Mouse (Mus musculus) midbrain, embryonic 15.5 days (tissue): ENCODE data around the gene Fbln7. TPM values are rescaled to one million over a fixed set of nuclear protein-coding genes. Genes with fewer than 3 reads are reported as not detected.
A peak's percentile ranks its signal among the peaks of the same experiment; 100 is the strongest.

Experiments used
- ATAC-seq: fragments of 200-750 bp; cut with Nextera tagmentation; replicated peaks from 2 replicates; pipeline ENCODE4 v1.8.0; 2017; ENCODE audit warnings: moderate TSS enrichment
- H3K27ac ChIP-seq: fragments of 300-500 bp; sonication (generic); 2 replicates; pipeline ENCODE4 v1.5.1; 2015; ENCODE audit warnings: mild to moderate bottlenecking, inconsistent platforms
- H3K27me3 ChIP-seq: fragments of 300-500 bp; sonication (generic); replicated peaks from 2 replicates; pipeline ENCODE4 v1.6.1; 2015; ENCODE audit warnings: inconsistent platforms
- H3K36me3 ChIP-seq: fragments of 300-500 bp; sonication (generic); replicated peaks from 2 replicates; pipeline ENCODE4 v1.6.1; 2015; ENCODE audit warnings: inconsistent platforms
- H3K4me1 ChIP-seq: fragments of 300-500 bp; sonication (generic); 2 replicates; pipeline ENCODE4 v1.6.1; 2015; ENCODE audit warnings: inconsistent platforms
- H3K4me2 ChIP-seq: fragments of 300-500 bp; sonication (generic); 2 replicates; pipeline ENCODE4 v1.6.1; 2015; ENCODE audit warnings: inconsistent platforms, mild to moderate bottlenecking, moderate library complexity
- H3K4me3 ChIP-seq: fragments of 300-500 bp; sonication (generic); 2 replicates; pipeline ENCODE4 v1.5.1; 2015; ENCODE audit warnings: mild to moderate bottlenecking, inconsistent platforms
- H3K9ac ChIP-seq: fragments of 300-500 bp; sonication (generic); 2 replicates; pipeline ENCODE4 v1.6.1; 2015; ENCODE audit warnings: mild to moderate bottlenecking, inconsistent platforms
- H3K9me3 ChIP-seq: fragments of 300-500 bp; sonication (generic); 2 replicates; pipeline ENCODE4 v1.6.1; 2016; ENCODE audit warnings: inconsistent platforms
- WGBS: fragments of 180-500 bp; shearing (Covaris S2); methylation state at CpG from one replicate; pipeline ENCODE4 v1.1.7; 2015; ENCODE audit warnings: mixed read lengths; 5-methylcytosine and 5-hydroxymethylcytosine counted together
- polyA plus RNA-seq: library from polyadenylated mRNA; unstranded; fragments of >200 nt; fragmentation: Nextera tagmentation; extraction: Ambion mirVana; gene quantifications from 2 replicates; pipeline ENCODE4 v1.2.1, GENCODE M21; 2015

Gene Fbln7
- polyA plus RNA-seq, 1 experiment from 2014 or later: 1.9 TPM

DNA sequence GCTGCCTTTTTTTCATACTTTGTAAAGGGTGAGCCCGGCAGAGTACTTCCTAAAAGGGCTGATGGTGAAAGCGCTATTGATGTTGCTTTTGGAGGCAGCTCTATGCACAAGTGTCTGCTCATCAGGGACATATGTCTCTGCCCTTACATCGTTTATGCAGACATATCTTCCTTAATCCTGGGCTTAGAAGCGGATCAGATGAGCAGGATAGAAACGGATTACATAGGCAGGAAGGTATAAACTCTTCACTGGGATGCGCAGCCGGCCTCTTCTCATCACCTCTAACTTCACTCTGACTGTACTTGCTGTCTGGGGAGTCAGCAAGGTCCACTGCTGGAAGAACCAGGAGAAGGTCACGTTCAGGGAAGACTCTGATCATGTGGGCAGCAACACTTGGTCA is 25.2 kb upstream of the Fbln7 start:
- no peaks in the 10 kb centered on the region for H3K27me3 ChIP-seq
- H3K27ac ChIP-seq: no peak overlapping the region
- 90% methylated on average over 8 of the region's 8 CpGs for WGBS
- H3K9ac ChIP-seq: no peak overlapping the region
- H3K9me3 ChIP-seq: no peaks in the 10 kb centered on the region
- no peak overlapping the region for H3K4me2 ChIP-seq
- no peak for ATAC-seq
- peaks cover 65% of the 10 kb centered on the region for H3K36me3 ChIP-seq
- H3K4me1 ChIP-seq: no peaks in the 10 kb centered on the region
- H3K4me3 ChIP-seq: no peak overlapping the region

DNA sequence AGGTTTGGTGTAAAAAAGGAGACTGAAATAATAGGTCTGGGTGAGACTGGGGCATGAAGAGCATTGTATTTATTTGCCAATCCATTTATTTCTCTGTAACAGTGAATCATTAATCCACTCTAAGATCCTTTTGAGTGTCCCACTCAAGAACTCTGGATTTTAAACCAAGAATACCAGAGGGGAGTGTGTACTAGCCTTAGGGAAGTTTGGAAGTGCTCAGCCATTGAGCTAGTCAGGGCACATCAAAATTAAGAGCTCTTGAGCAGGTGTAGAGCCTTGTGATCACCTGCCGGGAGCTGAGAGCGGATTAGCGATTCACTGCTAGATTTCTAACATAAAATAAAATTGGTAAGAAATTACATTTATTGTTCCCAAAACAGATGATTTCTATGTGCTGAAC is 24.2 kb upstream of the Fbln7 start:
- no peaks in the 10 kb centered on the region for H3K4me1 ChIP-seq
- WGBS: 93% methylated on average over 3 of the region's 3 CpGs
- no peak overlapping the region for H3K4me3 ChIP-seq
- no peaks in the 10 kb centered on the region for H3K9me3 ChIP-seq
- ATAC-seq: no peak
- H3K9ac ChIP-seq: no peak overlapping the region
- H3K27ac ChIP-seq: no peak overlapping the region
- H3K36me3 ChIP-seq: peaks cover 66% of the 10 kb centered on the region
- no peaks in the 10 kb centered on the region for H3K27me3 ChIP-seq
- no peak overlapping the region for H3K4me2 ChIP-seq

DNA sequence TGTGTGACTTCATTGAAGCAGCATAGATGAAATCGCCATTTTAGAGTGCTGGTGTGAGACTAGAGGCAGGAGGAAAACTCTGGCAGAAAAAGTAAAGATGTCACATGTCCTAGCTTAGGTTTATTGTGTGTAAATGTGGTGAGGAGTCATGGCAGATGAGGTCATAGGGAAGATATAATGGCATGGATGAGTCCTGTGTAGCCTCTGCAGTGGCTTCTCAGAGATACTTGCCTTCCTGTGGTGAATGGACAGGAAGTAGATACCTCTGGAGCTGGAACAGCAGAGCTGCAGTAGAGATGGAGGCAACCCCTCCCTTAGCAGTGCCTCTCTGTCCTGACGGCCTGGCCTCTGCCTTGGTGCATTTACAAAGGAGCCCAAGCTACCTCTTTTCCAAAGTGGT is 23.3 kb upstream of the Fbln7 start:
- H3K9me3 ChIP-seq: no peaks in the 10 kb centered on the region
- H3K4me3 ChIP-seq: no peak overlapping the region
- no peak overlapping the region for H3K27ac ChIP-seq
- no peak for ATAC-seq
- H3K27me3 ChIP-seq: no peaks in the 10 kb centered on the region
- no peaks in the 10 kb centered on the region for H3K4me1 ChIP-seq
- H3K36me3 ChIP-seq: peaks cover 63% of the 10 kb centered on the region
- H3K4me2 ChIP-seq: no peak overlapping the region
- 89% methylated on average over 2 of the region's 2 CpGs for WGBS
- no peak overlapping the region for H3K9ac ChIP-seq

DNA sequence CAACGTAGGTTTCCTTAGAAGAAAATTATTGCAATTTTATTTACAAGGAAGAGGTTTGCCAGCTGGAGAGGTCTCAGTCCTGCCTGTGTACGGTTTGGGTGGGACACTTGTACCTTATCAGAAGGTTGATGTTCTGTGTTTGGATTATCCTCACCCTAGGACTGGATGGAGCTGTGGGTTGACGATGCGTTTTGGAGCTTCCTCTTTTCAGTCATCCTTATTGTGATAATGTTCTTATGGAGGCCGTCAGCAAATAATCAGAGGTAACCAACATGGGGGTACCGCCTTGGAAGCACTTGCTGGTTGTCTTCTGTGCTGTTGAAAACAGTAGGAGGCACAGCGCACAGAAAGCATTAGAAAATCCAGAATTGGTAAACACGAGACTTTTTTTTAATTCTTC is 20.3 kb upstream of the Fbln7 start:
- peaks cover 44% of the 10 kb centered on the region for H3K36me3 ChIP-seq
- H3K9me3 ChIP-seq: no peaks in the 10 kb centered on the region
- no peak overlapping the region for H3K4me3 ChIP-seq
- H3K4me1 ChIP-seq: no peaks in the 10 kb centered on the region
- H3K27me3 ChIP-seq: no peaks in the 10 kb centered on the region
- H3K27ac ChIP-seq: no peak overlapping the region
- WGBS: 89% methylated on average over 8 of the region's 8 CpGs
- no peak for ATAC-seq
- no peak overlapping the region for H3K9ac ChIP-seq
- H3K4me2 ChIP-seq: no peak overlapping the region

DNA sequence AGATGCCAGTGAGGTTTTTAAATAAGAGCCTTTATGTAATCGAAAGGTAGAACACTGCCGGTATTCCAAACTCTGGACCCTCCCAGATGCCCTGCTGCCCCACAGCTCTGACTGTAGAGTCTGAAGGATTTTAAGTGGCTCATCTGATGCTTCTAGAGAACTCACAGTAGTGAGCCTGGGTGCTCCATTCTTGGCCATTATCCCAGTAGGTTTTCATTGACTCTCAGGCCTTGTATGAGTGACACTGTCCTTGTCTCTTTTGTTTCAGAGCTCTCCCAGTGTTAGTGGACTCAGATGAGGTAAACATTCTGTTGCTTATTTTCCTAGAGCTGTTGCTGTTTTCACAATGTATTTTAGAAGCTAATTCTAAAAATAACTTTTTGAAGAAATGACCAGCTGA is 12.7 kb upstream of the Fbln7 start:
- Histone ChIP-seq H3K9ac (no peak overlapping the region), H3K4me3 (no peak overlapping the region), H3K9me3 (no peaks in the 10 kb centered on the region), H3K36me3 (peaks cover 25% of the 10 kb centered on the region; the same call in 1 of the 2 replicates), H3K4me1 (no peaks in the 10 kb centered on the region), H3K27ac (no peak overlapping the region), H3K4me2 (no peak overlapping the region), H3K27me3 (no peaks in the 10 kb centered on the region)
- no peak for ATAC-seq
- 92% methylated on average over 2 of the region's 2 CpGs for WGBS

DNA sequence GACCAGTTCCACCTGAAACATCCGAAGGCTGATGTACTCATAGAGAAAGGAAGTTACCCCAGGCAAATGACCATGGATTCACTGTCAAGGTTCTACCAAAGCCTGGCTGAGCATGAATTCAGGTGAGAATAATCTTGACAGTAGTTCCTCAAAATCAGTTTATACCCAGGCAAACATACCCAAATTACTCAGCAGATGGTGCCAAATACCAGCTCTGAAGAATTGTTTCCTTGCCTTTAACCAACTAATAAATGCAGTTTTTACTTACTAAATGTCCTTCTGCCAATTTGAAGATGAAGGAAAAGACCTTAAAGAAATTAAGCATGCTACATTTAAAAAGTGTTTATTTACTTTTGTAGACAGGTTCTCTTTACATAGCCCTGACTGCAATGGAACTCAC is 6.1 kb upstream of the Fbln7 start:
- Histone ChIP-seq H3K4me1 (no peaks in the 10 kb centered on the region), H3K36me3 (0 out of 2 replicates have a peak, but pooled peaks cover 8% of the 10 kb centered on the region), H3K4me2 (no peak overlapping the region), H3K27me3 (no peaks in the 10 kb centered on the region), H3K9me3 (no peaks in the 10 kb centered on the region), H3K27ac (no peak overlapping the region), H3K4me3 (no peak overlapping the region), H3K9ac (no peak overlapping the region)
- ATAC-seq: no peak
- 96% methylated on average over 1 of the region's 1 CpGs for WGBS

DNA sequence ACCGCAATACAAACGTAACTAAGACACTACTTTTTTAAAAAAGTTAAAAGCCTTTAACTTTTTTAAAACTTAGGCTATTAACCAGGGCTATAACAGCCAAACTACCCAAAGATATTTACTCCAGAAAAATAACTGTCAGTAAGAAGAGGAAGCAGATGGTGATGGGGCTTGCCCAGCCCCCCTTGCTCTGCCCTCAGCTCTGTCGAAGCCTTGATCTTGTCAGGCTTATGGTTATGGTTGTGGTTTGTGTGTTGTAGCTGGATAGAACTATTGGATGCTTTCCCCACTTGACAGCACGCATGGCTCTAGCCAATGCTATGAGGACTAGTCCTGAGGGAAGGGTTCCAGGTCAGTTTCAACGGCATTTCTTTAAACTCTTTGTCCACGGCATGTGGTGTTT is 3.8 kb upstream of the Fbln7 start:
- Histone ChIP-seq H3K4me2 (no peak overlapping the region), H3K36me3 (0 out of 2 replicates have a peak, but pooled peaks cover 5% of the 10 kb centered on the region), H3K27me3 (peaks cover 5% of the 10 kb centered on the region; the same call in 1 of the 2 replicates), H3K4me1 (peaks cover 6% of the 10 kb centered on the region), H3K9me3 (no peaks in the 10 kb centered on the region), H3K9ac (no peak overlapping the region), H3K27ac (no peak overlapping the region), H3K4me3 (no peak overlapping the region)
- ATAC-seq: no peak
- WGBS: 88% methylated on average over 6 of the region's 6 CpGs

DNA sequence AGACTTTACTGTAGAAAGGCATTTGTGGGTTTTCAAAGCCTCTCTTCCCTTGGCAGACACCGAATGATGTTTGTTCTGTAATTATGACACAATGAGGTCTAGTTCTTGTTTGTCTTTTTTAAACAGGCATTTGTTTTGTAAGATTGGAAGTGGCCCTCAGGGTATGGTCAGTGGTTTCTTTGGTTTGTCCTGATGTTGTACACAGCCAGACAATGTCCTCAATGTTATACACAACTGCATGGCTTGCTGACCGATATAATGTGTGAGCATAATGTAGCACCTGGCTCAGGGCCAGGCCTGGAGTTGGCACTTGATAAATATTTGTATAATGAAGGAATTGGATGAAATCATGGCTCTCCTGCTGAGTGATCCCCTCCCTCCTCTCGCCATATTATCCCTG is 2.9 kb upstream of the Fbln7 start:
- Histone ChIP-seq H3K27me3 (peaks cover 8% of the 10 kb centered on the region; the same call in 1 of the 2 replicates), H3K9me3 (no peaks in the 10 kb centered on the region), H3K4me2 (no peak overlapping the region), H3K27ac (no peak overlapping the region), H3K4me3 (no peak overlapping the region), H3K9ac (no peak overlapping the region), H3K36me3 (no peaks in the 10 kb centered on the region), H3K4me1 (peaks cover 9% of the 10 kb centered on the region)
- no peak for ATAC-seq
- WGBS: 76% methylated on average over 3 of the region's 3 CpGs

DNA sequence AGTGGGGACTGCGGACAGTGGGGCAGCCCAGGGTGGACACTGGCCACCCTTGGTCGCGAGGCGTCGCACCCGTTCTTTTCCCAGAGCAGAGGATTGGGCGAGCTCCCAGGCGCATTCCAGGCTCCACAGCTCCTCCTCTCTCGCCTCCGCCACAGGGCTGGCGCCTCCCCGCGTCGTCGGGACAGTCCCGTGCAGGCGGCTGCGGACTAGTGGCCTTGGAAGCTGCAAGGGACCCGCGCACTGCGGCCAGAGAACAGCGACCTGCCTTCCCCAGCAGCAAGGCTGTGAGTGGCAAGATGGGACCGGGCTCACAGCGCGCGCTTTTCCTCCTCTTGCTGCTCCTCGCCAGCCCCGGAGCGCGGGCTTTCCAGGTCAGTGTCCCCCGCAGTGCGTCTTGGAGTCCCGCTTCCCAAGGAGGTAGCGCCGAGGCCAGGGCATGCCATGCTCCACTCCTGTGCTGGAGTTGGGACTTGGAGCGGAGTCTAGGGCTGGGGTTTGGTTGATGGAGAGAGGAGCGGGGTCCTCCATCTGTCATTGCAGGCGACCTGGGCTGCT is 1.1 kb downstream of the Fbln7 start:
- H3K27ac ChIP-seq: no peak overlapping the region
- peaks cover 11% of the 10 kb centered on the region; the same call in 1 of the 2 replicates for H3K27me3 ChIP-seq
- WGBS: 0% methylated on average over 38 of the region's 38 CpGs
- ATAC-seq: peak; percentile 77; the same call in 1 of the 2 replicates
- no peaks in the 10 kb centered on the region for H3K36me3 ChIP-seq
- peak overlapping the region; percentile 44 for H3K4me3 ChIP-seq
- no peaks in the 10 kb centered on the region for H3K9me3 ChIP-seq
- peak overlapping the region; percentile 92 for H3K4me2 ChIP-seq
- H3K4me1 ChIP-seq: peaks cover 9% of the 10 kb centered on the region
- peak overlapping the region; percentile 46 for H3K9ac ChIP-seq

DNA sequence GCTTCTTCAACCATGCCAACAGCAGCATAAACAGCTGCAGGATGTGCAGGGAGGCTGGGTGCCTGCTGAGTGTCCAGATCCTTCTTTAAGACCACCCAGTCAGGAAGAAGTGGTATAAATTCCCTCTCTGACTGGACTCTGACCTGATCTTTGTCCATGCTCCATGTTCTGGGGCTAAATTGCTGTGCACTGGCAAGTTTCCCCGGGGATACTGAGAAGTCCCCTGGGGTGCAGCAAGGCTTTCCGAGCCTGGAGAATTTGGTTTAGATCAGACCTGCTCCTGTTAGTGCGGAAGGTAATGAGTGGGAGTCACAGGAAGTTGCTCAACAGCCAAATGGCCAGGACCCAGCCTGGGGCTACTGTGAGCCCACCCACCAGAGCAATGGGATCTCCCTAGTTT is 2.3 kb downstream of the Fbln7 start:
- H3K9ac ChIP-seq: no peak overlapping the region
- peaks cover 11% of the 10 kb centered on the region; the same call in 1 of the 2 replicates for H3K27me3 ChIP-seq
- H3K9me3 ChIP-seq: no peaks in the 10 kb centered on the region
- H3K4me3 ChIP-seq: no peak overlapping the region
- no peak overlapping the region for H3K27ac ChIP-seq
- ATAC-seq: no peak
- peaks cover 9% of the 10 kb centered on the region for H3K4me1 ChIP-seq
- H3K4me2 ChIP-seq: no peak overlapping the region
- no peaks in the 10 kb centered on the region for H3K36me3 ChIP-seq
- WGBS: 66% methylated on average over 3 of the region's 3 CpGs

DNA sequence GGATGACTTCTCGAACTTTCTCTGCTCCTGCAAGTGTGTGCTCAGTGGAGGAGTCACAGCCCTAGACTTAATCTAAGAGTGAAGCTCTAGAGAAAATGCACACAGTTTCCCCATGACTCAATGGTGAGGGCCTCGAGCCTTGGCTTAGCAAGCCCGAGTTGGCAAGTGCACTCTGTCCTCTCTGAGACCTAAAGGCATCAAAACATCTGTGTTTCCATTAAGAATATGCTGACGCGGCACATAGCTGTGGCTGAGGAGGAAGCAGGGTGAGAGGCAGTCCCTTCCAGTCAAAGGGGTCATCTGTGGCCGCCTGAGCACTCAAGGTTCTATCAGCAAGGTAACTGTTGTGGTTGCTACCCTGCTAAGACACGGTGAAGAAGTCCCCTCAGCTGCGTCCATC is 8.9 kb downstream of the Fbln7 start:
- 77% methylated on average over 8 of the region's 8 CpGs for WGBS
- Histone ChIP-seq H3K4me2 (no peak overlapping the region), H3K36me3 (no peaks in the 10 kb centered on the region), H3K4me1 (no peaks in the 10 kb centered on the region), H3K27ac (no peak overlapping the region), H3K9ac (no peak overlapping the region), H3K4me3 (no peak overlapping the region), H3K9me3 (no peaks in the 10 kb centered on the region), H3K27me3 (no peaks in the 10 kb centered on the region)
- no peak for ATAC-seq

DNA sequence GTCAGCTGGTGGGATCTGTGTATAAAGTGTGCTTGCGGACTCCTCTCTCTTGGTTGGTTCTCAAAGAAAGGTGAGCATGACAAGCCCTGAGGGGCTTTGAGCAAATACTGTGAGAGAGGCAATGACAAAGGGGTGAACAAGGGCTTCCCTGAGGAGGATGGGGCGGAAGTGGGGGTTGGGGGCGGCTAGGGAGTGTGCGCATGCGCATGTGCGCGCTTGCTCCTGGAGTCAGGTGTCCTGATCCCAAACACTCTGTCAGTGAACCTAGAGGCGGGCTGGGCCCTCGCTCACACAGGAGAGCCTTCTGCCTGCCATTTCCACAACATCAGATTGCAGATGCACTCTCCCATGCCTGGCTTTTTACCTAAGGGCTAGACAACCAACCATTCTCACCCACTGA is 9.5 kb downstream of the Fbln7 start:
- no peak for ATAC-seq
- 85% methylated on average over 9 of the region's 9 CpGs for WGBS
- Histone ChIP-seq H3K4me2 (no peak overlapping the region), H3K4me1 (no peaks in the 10 kb centered on the region), H3K4me3 (no peak overlapping the region), H3K27me3 (no peaks in the 10 kb centered on the region), H3K9me3 (no peaks in the 10 kb centered on the region), H3K27ac (no peak overlapping the region), H3K9ac (no peak overlapping the region), H3K36me3 (no peaks in the 10 kb centered on the region)

DNA sequence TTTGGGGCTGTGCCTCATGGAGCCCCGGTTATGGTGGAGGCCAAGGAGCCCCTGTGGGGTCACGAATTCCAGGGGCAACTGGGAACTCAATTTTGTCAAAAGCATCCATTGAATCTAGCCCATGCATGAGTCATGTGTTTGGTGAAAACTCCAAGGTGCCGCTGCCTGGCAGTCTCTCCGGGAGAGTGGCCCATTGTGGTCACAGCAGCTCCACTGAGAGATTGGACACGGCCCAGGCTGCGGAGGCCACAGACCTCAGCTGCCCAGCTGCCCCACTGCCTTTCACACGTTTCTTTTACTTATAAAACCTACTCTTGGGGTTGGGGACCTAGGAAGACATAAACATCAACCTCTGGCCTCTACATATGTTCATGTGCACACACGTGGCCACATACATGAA is 12.7 kb downstream of the Fbln7 start:
- Histone ChIP-seq H3K27ac (no peak overlapping the region), H3K27me3 (no peaks in the 10 kb centered on the region), H3K9ac (no peak overlapping the region), H3K4me3 (no peak overlapping the region), H3K4me2 (no peak overlapping the region), H3K9me3 (no peaks in the 10 kb centered on the region), H3K4me1 (no peaks in the 10 kb centered on the region), H3K36me3 (no peaks in the 10 kb centered on the region)
- no peak for ATAC-seq
- 74% methylated on average over 8 of the region's 8 CpGs for WGBS
